Mouse (Mus musculus) hindbrain, embryonic 13.5 days (tissue): ENCODE measurements around the gene Atg9b. TPM values are rescaled to one million over a fixed set of nuclear protein-coding genes. Genes with fewer than 3 reads are reported as not detected.
A peak's percentile ranks its signal among the peaks of the same experiment; 100 is the strongest.

ENCODE experiments used
- ATAC-seq: fragments of 200-750 bp; cut with Nextera tagmentation; 2 replicates; pipeline ENCODE4 v1.8.0; 2017; ENCODE audit warnings: moderate TSS enrichment; ENCODE audit not compliant: low FRiP score
- H3K27ac ChIP-seq: fragments of 300-500 bp; sonication (generic); 2 replicates; pipeline ENCODE4 v1.5.1; 2015; ENCODE audit warnings: inconsistent platforms, mild to moderate bottlenecking, moderate library complexity
- H3K27me3 ChIP-seq: fragments of 300-500 bp; sonication (generic); 2 replicates; pipeline ENCODE4 v1.6.1; 2015; ENCODE audit warnings: mild to moderate bottlenecking, inconsistent platforms
- H3K36me3 ChIP-seq: fragments of 300-500 bp; sonication (generic); 2 replicates; pipeline ENCODE4 v1.6.1; 2015; ENCODE audit warnings: mild to moderate bottlenecking, inconsistent platforms
- H3K4me1 ChIP-seq: fragments of 300-500 bp; sonication (generic); replicated peaks from 2 replicates; pipeline ENCODE4 v1.6.1; 2015; ENCODE audit warnings: inconsistent platforms
- H3K4me2 ChIP-seq: fragments of 300-500 bp; sonication (generic); 2 replicates; pipeline ENCODE4 v1.6.1; 2015; ENCODE audit warnings: inconsistent platforms, mild to moderate bottlenecking, moderate library complexity
- H3K4me3 ChIP-seq: fragments of 300-500 bp; sonication (generic); 2 replicates; pipeline ENCODE4 v1.5.1; 2015; ENCODE audit warnings: mild to moderate bottlenecking, inconsistent platforms
- H3K9ac ChIP-seq: fragments of 300-500 bp; sonication (generic); 2 replicates; pipeline ENCODE4 v1.6.1; 2015; ENCODE audit warnings: mild to moderate bottlenecking, inconsistent platforms
- H3K9me3 ChIP-seq: fragments of 300-500 bp; sonication (generic); 2 replicates; pipeline ENCODE4 v1.6.1; 2016; ENCODE audit warnings: inconsistent platforms
- WGBS: fragments of 180-500 bp; shearing (Covaris S2); methylation state at CpG from one replicate; pipeline ENCODE4 v1.1.7; 2015; 5-methylcytosine and 5-hydroxymethylcytosine counted together
- polyA plus RNA-seq: library from polyadenylated mRNA; unstranded; fragments of >200 nt; fragmentation: Nextera tagmentation; extraction: Ambion mirVana; gene quantifications from 2 replicates; pipeline ENCODE4 v1.2.1, GENCODE M21; 2015

Atg9b gene
- polyA plus RNA-seq, 1 experiment from 2014 or later: 0.93 TPM

GRCm38 (mm10) chr5:24423129-24424003 lies 31.4 kb upstream of the Atg9b start, which contains the start of the genes Cdk5 and Slc4a2:
Cdk5 (minus strand) TSS chr5:24423530.
Slc4a2 (plus strand) TSS chr5:24423837.
- Histone ChIP-seq H3K36me3 (peaks cover 29% of the 10 kb centered on the region), H3K4me1 (peaks cover 54% of the 10 kb centered on the region)
- peak; percentile 96 for ATAC-seq

GRCm38 (mm10) chr5:24420381-24420780 lies 28.4 kb upstream of the Atg9b start:
- peaks cover 39% of the 10 kb centered on the region for H3K36me3 ChIP-seq
- H3K4me1 ChIP-seq: peaks cover 37% of the 10 kb centered on the region
- H3K27me3 ChIP-seq: no peaks in the 10 kb centered on the region
- no peak for ATAC-seq
- no peak overlapping the region for H3K27ac ChIP-seq
- no peak overlapping the region for H3K4me3 ChIP-seq
- H3K9ac ChIP-seq: no peak overlapping the region
- H3K4me2 ChIP-seq: no peak overlapping the region
- WGBS: 88% methylated on average over 9 of the region's 9 CpGs
- H3K9me3 ChIP-seq: no peaks in the 10 kb centered on the region

More at GRCm38 (mm10) chr5:24423129-24424003, 31.4 kb upstream of the Atg9b start, which contains the start of the genes Cdk5 and Slc4a2:
- under 1% methylated on average over 46 of the region's 46 CpGs for whole genome bisulfite sequencing
- Histone ChIP-seq H3K4me3 (peak within 1 kb of the TSS; percentile 64), H3K9ac (peak within 1 kb of the TSS; percentile 87), H3K4me2 (peak within 1 kb of the TSS; percentile 86), H3K27ac (peak within 1 kb of the TSS; percentile 93), H3K27me3 (peaks cover 22% of the 10 kb centered on the region), H3K9me3 (no peaks in the 10 kb centered on the region)

GRCm38 (mm10) chr5:24417587-24417986 lies 25.6 kb upstream of the Atg9b start:
- Histone ChIP-seq H3K4me2 (no peak overlapping the region), H3K4me1 (peaks cover 33% of the 10 kb centered on the region), H3K27me3 (no peaks in the 10 kb centered on the region), H3K9ac (no peak overlapping the region), H3K27ac (no peak overlapping the region), H3K4me3 (no peak overlapping the region), H3K9me3 (no peaks in the 10 kb centered on the region), H3K36me3 (peaks cover 39% of the 10 kb centered on the region)
- 87% methylated on average over 10 of the region's 10 CpGs for WGBS
- ATAC-seq: no peak

GRCm38 (mm10) chr5:24416222-24416736 lies 24.3 kb upstream of the Atg9b start:
- no peaks in the 10 kb centered on the region for H3K9me3 ChIP-seq
- H3K4me3 ChIP-seq: no peak overlapping the region
- peaks cover 25% of the 10 kb centered on the region for H3K4me1 ChIP-seq
- peaks cover 39% of the 10 kb centered on the region for H3K36me3 ChIP-seq
- H3K27ac ChIP-seq: no peak overlapping the region; the same call in 1 of the 2 replicates
- 6% methylated on average over 21 of the region's 21 CpGs for WGBS
- ATAC-seq: peak; percentile 54
- H3K27me3 ChIP-seq: no peaks in the 10 kb centered on the region
- 0 out of 2 replicates have a peak overlapping the region, but pooled peaks have one; percentile 36 for H3K9ac ChIP-seq
- peak overlapping the region; percentile 35 for H3K4me2 ChIP-seq

GRCm38 (mm10) chr5:24413938-24414337 lies 22.0 kb upstream of the Atg9b start:
- whole genome bisulfite sequencing: 85% methylated on average over 13 of the region's 13 CpGs
- Histone ChIP-seq H3K4me2 (no peak overlapping the region), H3K9ac (no peak overlapping the region), H3K36me3 (peaks cover 20% of the 10 kb centered on the region), H3K4me3 (no peak overlapping the region), H3K4me1 (peaks cover 25% of the 10 kb centered on the region), H3K9me3 (no peaks in the 10 kb centered on the region), H3K27me3 (no peaks in the 10 kb centered on the region), H3K27ac (no peak overlapping the region)
- ATAC-seq: no peak

- Histone ChIP-seq H3K9me3 (no peaks in the 10 kb centered on the region), H3K27me3 (no peaks in the 10 kb centered on the region), H3K4me2 (no peak within 1 kb of the TSS), H3K4me3 (no peak within 1 kb of the TSS), H3K36me3 (peaks cover 19% of the 10 kb centered on the region), H3K9ac (no peak within 1 kb of the TSS), H3K4me1 (peaks cover 25% of the 10 kb centered on the region), H3K27ac (no peak within 1 kb of the TSS)
- no peak for ATAC-seq
- 61% methylated on average over 11 of the region's 11 CpGs for WGBS
Observed at GRCm38 (mm10) chr5:24413042-24413693, 21.2 kb upstream of the Atg9b start, which contains the start of gene Asic3. Asic3 (plus strand) TSS chr5:24413392.

GRCm38 (mm10) chr5:24412063-24412462 lies 20.1 kb upstream of the Atg9b start:
- WGBS: 94% methylated on average over 2 of the region's 2 CpGs
- no peak overlapping the region for H3K9ac ChIP-seq
- peaks cover 25% of the 10 kb centered on the region for H3K4me1 ChIP-seq
- H3K27me3 ChIP-seq: no peaks in the 10 kb centered on the region
- no peaks in the 10 kb centered on the region for H3K9me3 ChIP-seq
- H3K4me2 ChIP-seq: no peak overlapping the region
- H3K4me3 ChIP-seq: no peak overlapping the region
- no peak overlapping the region for H3K27ac ChIP-seq
- ATAC-seq: no peak
- H3K36me3 ChIP-seq: peaks cover 22% of the 10 kb centered on the region

GRCm38 (mm10) chr5:24409466-24409865 lies 17.5 kb upstream of the Atg9b start:
- peaks cover 48% of the 10 kb centered on the region for H3K36me3 ChIP-seq
- no peak overlapping the region for H3K27ac ChIP-seq
- no peak overlapping the region for H3K4me2 ChIP-seq
- no peak for ATAC-seq
- 0 out of 2 replicates have a peak, but pooled peaks cover 10% of the 10 kb centered on the region for H3K4me1 ChIP-seq
- 66% methylated on average over 2 of the region's 2 CpGs for WGBS
- H3K27me3 ChIP-seq: no peaks in the 10 kb centered on the region
- H3K4me3 ChIP-seq: no peak overlapping the region
- no peaks in the 10 kb centered on the region for H3K9me3 ChIP-seq
- H3K9ac ChIP-seq: no peak overlapping the region

GRCm38 (mm10) chr5:24408651-24409050 lies 16.7 kb upstream of the Atg9b start:
- Histone ChIP-seq H3K9me3 (no peaks in the 10 kb centered on the region), H3K9ac (no peak overlapping the region), H3K4me2 (no peak overlapping the region), H3K27me3 (no peaks in the 10 kb centered on the region), H3K4me3 (no peak overlapping the region), H3K36me3 (peaks cover 56% of the 10 kb centered on the region), H3K27ac (no peak overlapping the region), H3K4me1 (0 out of 2 replicates have a peak, but pooled peaks cover 7% of the 10 kb centered on the region)
- 0 out of 2 replicates have a peak, but pooled peaks have one; percentile 15 for ATAC-seq
- 93% methylated on average over 13 of the region's 13 CpGs for WGBS

- no peak overlapping the region for H3K9ac ChIP-seq
- H3K27ac ChIP-seq: no peak overlapping the region
- ATAC-seq: no peak
- H3K9me3 ChIP-seq: no peaks in the 10 kb centered on the region
- WGBS: 83% methylated on average over 3 of the region's 3 CpGs
- H3K4me3 ChIP-seq: no peak overlapping the region
- H3K36me3 ChIP-seq: peaks cover 88% of the 10 kb centered on the region
- peaks cover 12% of the 10 kb centered on the region; the same call in 1 of the 2 replicates for H3K4me1 ChIP-seq
- no peaks in the 10 kb centered on the region for H3K27me3 ChIP-seq
- H3K4me2 ChIP-seq: no peak overlapping the region
Observed at GRCm38 (mm10) chr5:24405389-24405876, 13.5 kb upstream of the Atg9b start.

GRCm38 (mm10) chr5:24404594-24405360 lies 12.8 kb upstream of the Atg9b start:
- Histone ChIP-seq H3K9ac (no peak overlapping the region), H3K36me3 (peaks cover 94% of the 10 kb centered on the region), H3K9me3 (no peaks in the 10 kb centered on the region), H3K4me1 (peaks cover 12% of the 10 kb centered on the region; the same call in 1 of the 2 replicates), H3K27me3 (no peaks in the 10 kb centered on the region), H3K4me3 (no peak overlapping the region), H3K27ac (no peak overlapping the region), H3K4me2 (no peak overlapping the region)
- WGBS: 80% methylated on average over 6 of the region's 6 CpGs
- no peak for ATAC-seq
